Mouse (Mus musculus): ENCODE measurements around the gene Notch1.
A peak's percentile ranks its signal among the peaks of the same experiment; 100 is the strongest.

Notch1 gene

GRCm38 (mm10) chr2:26500027-26500598, 16.4 kb downstream of the Notch1 start:
- DNase-seq, result peak; percentile 62 to 73

- no peak for DNase-seq
Measured at GRCm38 (mm10) chr2:26498694-26499093, 17.8 kb downstream of the Notch1 start.

GRCm38 (mm10) chr2:26497861-26498533, 18.5 kb downstream of the Notch1 start:
- no peak for DNase-seq

- DNase-seq, result no peak
Measured at GRCm38 (mm10) chr2:26496451-26496850, 20.0 kb downstream of the Notch1 start.

- no peak for DNase-seq
Measured at GRCm38 (mm10) chr2:26495701-26496100, 20.8 kb downstream of the Notch1 start.

GRCm38 (mm10) chr2:26494991-26495390, 21.5 kb downstream of the Notch1 start:
- no peak for DNase-seq

GRCm38 (mm10) chr2:26494396-26494795, 22.1 kb downstream of the Notch1 start:
- DNase-seq, result no peak

GRCm38 (mm10) chr2:26493021-26493781, 23.3 kb downstream of the Notch1 start:
- no peak for DNase-seq

GRCm38 (mm10) chr2:26490760-26491301, 25.6 kb downstream of the Notch1 start:
- DNase-seq, result no peak

- peak in 1 of 2 experiments; percentile 49 for DNase-seq
Measured at GRCm38 (mm10) chr2:26488535-26489135, 27.8 kb downstream of the Notch1 start.

- peak; percentile 78 to 86 for DNase-seq
Measured at GRCm38 (mm10) chr2:26487322-26488021, 29.0 kb downstream of the Notch1 start.

- peak; percentile 56 to 59 for DNase-seq
Measured at GRCm38 (mm10) chr2:26486835-26487321, 29.6 kb downstream of the Notch1 start.

GRCm38 (mm10) chr2:26486264-26486810, 30.1 kb downstream of the Notch1 start:
- DNase-seq, result no peak

GRCm38 (mm10) chr2:26485710-26486109, 30.8 kb downstream of the Notch1 start:
- DNase-seq, result peak in 1 of 2 experiments; percentile 56

GRCm38 (mm10) chr2:26485278-26485677, 31.2 kb downstream of the Notch1 start:
- DNase-seq, result no peak

- DNase-seq, result no peak
Measured at GRCm38 (mm10) chr2:26484169-26484568, 32.3 kb downstream of the Notch1 start.

GRCm38 (mm10) chr2:26483230-26483869, 33.1 kb downstream of the Notch1 start:
- DNase-seq, result no peak

- DNase-seq, result no peak
Measured at GRCm38 (mm10) chr2:26482824-26483223, 33.6 kb downstream of the Notch1 start.

- DNase-seq, result no peak
Measured at GRCm38 (mm10) chr2:26481724-26482495, 34.6 kb downstream of the Notch1 start.

GRCm38 (mm10) chr2:26480911-26481310, 35.6 kb downstream of the Notch1 start:
- DNase-seq, result no peak
